Mouse (Mus musculus): ENCODE results near the gene Mcm10.

- TF ChIP-seq CTCF (IDR thresholded peaks at IDR 0.05; ENCODE audit: control insufficient read depth, insufficient read depth, insufficient replicate concordance, low read depth, low read length): no peak
- TF ChIP-seq POLR2A (IDR thresholded peaks at IDR 0.05; ENCODE audit: control insufficient read depth, low read depth, low read length): no peak
Observed at GRCm38 (mm10) chr2:5023699-5024399, 11.3 kb upstream of the Mcm10 start.

Data from testis, adult 2 months (tissue).